Mouse (Mus musculus): Measurements from ENCODE around the gene Slc38a1.

DNA sequence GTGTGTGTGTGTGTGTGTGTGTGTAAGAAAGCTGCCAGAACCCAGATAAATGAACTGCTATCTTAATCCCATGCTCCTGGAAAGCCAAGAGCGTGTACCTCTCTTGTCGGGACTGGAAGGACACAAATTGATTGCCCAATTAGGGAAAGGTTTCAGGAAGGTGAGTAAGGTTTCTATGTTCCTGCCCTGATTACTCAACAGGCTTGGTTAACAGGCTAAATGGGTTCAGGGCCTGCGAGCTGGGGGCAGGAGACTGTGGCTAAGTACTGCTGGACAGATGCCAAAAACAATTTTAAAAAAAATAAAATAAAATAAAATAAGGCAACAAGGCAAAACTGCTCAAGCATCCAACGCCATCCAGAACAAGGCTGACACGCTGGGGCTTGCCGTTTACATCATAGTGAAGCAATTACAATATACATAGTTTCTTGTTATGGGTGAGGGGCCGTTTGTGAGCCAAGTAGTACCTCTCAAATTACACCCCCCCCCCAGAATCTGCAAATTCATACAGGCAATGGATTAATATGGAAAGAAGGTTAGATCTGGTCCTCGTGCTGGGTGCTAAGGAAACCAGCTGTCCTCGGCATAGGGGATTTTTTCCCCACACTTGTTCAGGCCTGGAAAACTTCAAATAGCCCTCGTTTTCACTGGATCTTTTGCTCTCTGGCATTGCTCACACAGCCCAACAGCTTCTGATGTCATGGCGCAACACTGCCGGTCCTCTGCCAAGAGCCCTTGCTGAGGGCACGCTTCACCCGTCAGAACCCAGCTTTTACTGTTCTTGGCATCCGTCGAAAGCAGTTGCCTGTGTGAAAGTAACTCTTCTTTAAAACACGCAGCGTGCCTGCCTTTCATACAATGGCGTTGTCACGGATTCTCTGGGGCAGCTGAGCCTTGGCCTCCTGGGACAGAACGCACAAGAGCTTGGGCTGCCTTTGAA lies 95.2 kb downstream of the Slc38a1 start:
- TF ChIP-seq CTCF (IDR thresholded peaks at IDR 0.05; ENCODE audit: borderline replicate concordance, insufficient read depth, low read depth, low read length) (no peak), POLR2A (IDR thresholded peaks at IDR 0.05; ENCODE audit: borderline replicate concordance, insufficient read depth, low read length) (no peak)

All from cerebellum, adult 2 months (tissue).